In the genomic region with DNA sequence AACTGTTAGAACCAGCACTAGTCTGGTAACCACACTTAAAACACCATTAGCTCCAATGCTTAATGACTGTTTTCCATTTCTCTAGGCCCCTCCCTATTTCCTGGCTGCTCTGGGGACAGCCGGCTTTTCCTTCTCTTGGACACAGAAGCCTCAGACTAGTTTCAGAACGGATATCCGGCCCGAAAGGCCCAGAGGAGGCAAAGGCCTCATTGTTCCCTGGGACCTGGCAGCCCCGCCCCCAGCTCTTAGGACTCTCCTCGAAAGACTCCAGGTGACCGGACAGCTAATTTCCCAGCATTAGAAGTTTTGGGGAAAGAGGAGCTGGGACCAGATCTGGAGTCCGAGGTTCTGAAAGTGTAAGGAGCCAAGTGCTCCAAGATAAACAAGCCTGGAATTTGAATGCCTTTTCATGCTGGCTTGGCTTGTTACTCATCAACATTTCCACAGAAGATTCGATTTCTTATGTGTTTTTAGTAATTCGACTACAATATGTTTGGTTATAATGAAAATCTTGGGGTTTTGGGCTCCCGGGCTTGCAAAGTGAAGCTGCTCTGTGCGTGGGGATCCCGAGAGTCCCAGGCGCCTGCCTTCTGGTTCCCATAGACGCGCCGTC, we compare ENCODE assay signal across 8 mouse cellular contexts. TPM values are rescaled to one million over a fixed set of nuclear protein-coding genes. Genes with fewer than 3 reads are reported as not detected.
DNase-seq lines count a peak whose midpoint lies in the region; ATAC-seq and TF ChIP-seq lines count a peak whose summit lies in the region.

No protein-coding gene starts in this region.

- 0 out of 2 replicates have a peak, but pooled peaks cover 7% of the 10 kb centered on the region for H3K4me1 ChIP-seq in forebrain, postnatal 0 days (ENCODE audit: insufficient read depth)
- H3K4me1 ChIP-seq in hindbrain, embryonic 12.5 days = peaks cover 14% of the 10 kb centered on the region

- peak overlapping the region; percentile 90; the same call in 1 of the 2 replicates for H3K27ac ChIP-seq in forebrain, postnatal 0 days (ENCODE audit: low read depth, low read length)
- H3K27ac ChIP-seq in hindbrain, embryonic 12.5 days = peak overlapping the region; percentile 90
- H3K27ac ChIP-seq in left cerebral cortex, adult 2 months = peak overlapping the region; percentile 97
- H3K27ac ChIP-seq in macrophage = peak overlapping the region; percentile 31; the same call in 1 of the 2 replicates

- no peaks in the 10 kb centered on the region for H3K27me3 ChIP-seq in Patski
- H3K27me3 ChIP-seq in forebrain, postnatal 0 days (ENCODE audit: insufficient read depth, low read length) = no peaks in the 10 kb centered on the region
- H3K27me3 ChIP-seq in hindbrain, embryonic 12.5 days = no peaks in the 10 kb centered on the region

- in situ Hi-C loops in Patski (cut with MboI; ENCODE audit: low pct_unique_long_range_greater_than_20kb) = loop anchor here (5.0 kb wide), 1 partner anchor 198 kb away; no protein-coding TSS in a partner anchor

- H3K9me3 ChIP-seq in forebrain, postnatal 0 days (ENCODE audit: low read length) = no peaks in the 10 kb centered on the region
- H3K9me3 ChIP-seq in hindbrain, embryonic 12.5 days (replicated peaks) = no peaks in the 10 kb centered on the region

- 3% methylated on average over 17 of the region's 17 CpGs for WGBS in forebrain, postnatal 0 days
- 3% methylated on average over 17 of the region's 17 CpGs for WGBS in hindbrain, embryonic 12.5 days
- WGBS in macrophage (ENCODE audit: missing documents) = 12% methylated on average over 17 of the region's 17 CpGs

- peak; percentile 32 for ATAC-seq in Patski
- no peak for ATAC-seq in forebrain, postnatal 0 days
- ATAC-seq in hindbrain, embryonic 12.5 days (ENCODE audit: low FRiP score) = 0 out of 2 replicates have a peak, but pooled peaks have one; percentile 12

- H3K36me3 ChIP-seq in forebrain, postnatal 0 days (ENCODE audit: insufficient read depth) = no peaks in the 10 kb centered on the region
- no peaks in the 10 kb centered on the region for H3K36me3 ChIP-seq in hindbrain, embryonic 12.5 days
- H3K36me3 ChIP-seq in macrophage (ENCODE audit: inconsistent target) = no peaks in the 10 kb centered on the region

- H3K4me2 ChIP-seq in forebrain, postnatal 0 days (ENCODE audit: low read depth) = peak overlapping the region; percentile 65
- peak overlapping the region; percentile 50 for H3K4me2 ChIP-seq in hindbrain, embryonic 12.5 days (replicated peaks)

- peak overlapping the region; percentile 61 for H3K4me3 ChIP-seq in forebrain, postnatal 0 days (ENCODE audit: low read depth, low read length)
- H3K4me3 ChIP-seq in hindbrain, embryonic 12.5 days = peak overlapping the region; percentile 58
- H3K4me3 ChIP-seq in left cerebral cortex, adult 2 months = peak overlapping the region; percentile 96
- peak overlapping the region; percentile 48; the same call in 1 of the 2 replicates for H3K4me3 ChIP-seq in macrophage (ENCODE audit: inconsistent target)

- DNase-seq in Patski (ENCODE audit: low read depth, low spot score) = no peak
- peak; percentile 65 for DNase-seq in cerebellum, adult 11-12 months
- DNase-seq in forebrain, postnatal 0 days = no peak
- peak; percentile 13 to 45 for DNase-seq in left cerebral cortex, adult 2 months (ENCODE audit: extremely low spot score in 1 of 2, low spot score in 2 of 2)
- peak; percentile 11 for DNase-seq in spleen, adult 12 weeks (ENCODE audit: low spot score)
- no peak for DNase-seq in Muller cell, postnatal 12 days (ENCODE audit: inconsistent ontology term)

- POLR2A ChIA-PET in Patski (lab: Charles Lee) = interaction anchor here (0.7 to 1.7 kb wide), 4 partner anchors 14 to 195 kb away, joined by 3 to 5 read pairs (median 3); no protein-coding TSS in a partner anchor

- H3K79me2 ChIP-seq in macrophage (ENCODE audit: inconsistent target) = no peaks in the 10 kb centered on the region; the same call in 1 of the 2 replicates

- CTCF ChIA-PET in Patski (lab: Charles Lee) = interaction anchor here (0.9 to 6.4 kb wide), 12 partner anchors 13 to 223 kb away, joined by 3 to 66 read pairs (median 4); no protein-coding TSS in a partner anchor

- peak overlapping the region; percentile 68 for H3K9ac ChIP-seq in forebrain, postnatal 0 days
- peak overlapping the region; percentile 61 for H3K9ac ChIP-seq in hindbrain, embryonic 12.5 days

- intact Hi-C loops in left cerebral cortex, adult 2 months (cut with DNase I) = loop anchor here (1.0 to 10.0 kb wide), 3 partner anchors 195 to 336 kb away; partner anchors contain the start of gene Csf2ra

- TF ChIP-seq CTCF in Patski (IDR thresholded peaks at IDR 0.05) = no peak
- TF ChIP-seq CTCF in forebrain, postnatal 0 days (IDR thresholded peaks at IDR 0.05; ENCODE audit: low read depth) = no peak
- TF ChIP-seq CTCF in left cerebral cortex, adult 2 months (IDR thresholded peaks at IDR 0.05) = no peak

RNA-seq across cellular contexts. Expression of gene Grk5, which starts 0.3 kb away (rescaled TPM):
- 13.8 TPM for polyA plus RNA-seq in Patski (2021)
- 10.4 and 12.7 TPM in 2 replicates for total RNA-seq in forebrain, postnatal 0 days (2014; rRNA removed)
- polyA plus RNA-seq in forebrain, postnatal 0 days (2015; fragmentation: Nextera tagmentation; extraction: Ambion mirVana) = 1.3 and 1.5 TPM in 2 replicates
- polyA plus RNA-seq in hindbrain, embryonic 12.5 days (2016; fragmentation: Nextera tagmentation; extraction: Ambion mirVana) = 2.6 and 3.9 TPM in 2 replicates
- 10 to 100 TPM; 18.2 to 18.5 TPM for total RNA-seq in left cerebral cortex, adult 2 months (2021)
- 10 to 100 TPM in 24 of 26 experiments, 1 to 10 TPM in 2; 6.9 to 60.6 (median 18.6) TPM for total RNA-seq in macrophage (2018; cell fraction: chromatin; rRNA removed)
- total RNA-seq in macrophage (2018; cell fraction: cytosol; rRNA removed) = 1 to 10 TPM; 3.2 to 5.2 (median 4.0) TPM
- 10 to 100 TPM in 12 of 26 experiments, 1 to 10 TPM in 14; 5.0 to 21.5 (median 9.8) TPM for total RNA-seq in macrophage (2018; cell fraction: nucleus; rRNA removed)
- 3.2 to 4.0 TPM (median 3.6 TPM) in 3 replicates for polyA plus RNA-seq in macrophage (2018)

RNA-seq across cellular contexts. Expression of gene Prdx3, which starts 14.9 kb away (rescaled TPM):
- polyA plus RNA-seq in Patski (2021) (155 TPM), macrophage (2018) (45.1 to 93.5 TPM (median 65.5 TPM) in 3 replicates)
- total RNA-seq in forebrain, postnatal 0 days (2014; rRNA removed) = 86.4 and 99.3 TPM in 2 replicates
- 107 and 109 TPM in 2 replicates for polyA plus RNA-seq in forebrain, postnatal 0 days (2015; fragmentation: Nextera tagmentation; extraction: Ambion mirVana)
- polyA plus RNA-seq in hindbrain, embryonic 12.5 days (2016; fragmentation: Nextera tagmentation; extraction: Ambion mirVana) = 94.0 TPM in 2 replicates
- 10 to 100 TPM; 66.7 to 67.0 TPM for total RNA-seq in left cerebral cortex, adult 2 months (2021)
- 10 to 100 TPM in 1 of 26 experiments, 1 to 10 TPM in 24, not detected in 1; 1.2 to 13.2 (median 4.0) TPM for total RNA-seq in macrophage (2018; cell fraction: chromatin; rRNA removed)
- total RNA-seq in macrophage (2018; cell fraction: cytosol; rRNA removed) = 10 to 100 TPM; 45.4 to 65.9 (median 57.0) TPM
- total RNA-seq in macrophage (2018; cell fraction: nucleus; rRNA removed) = 10 to 100 TPM in 18 of 26 experiments, 1 to 10 TPM in 8; 4.4 to 28.7 (median 13.2) TPM

RNA-seq across cellular contexts. Expression of gene Sfxn4, which starts 27.9 kb away (rescaled TPM):
- polyA plus RNA-seq in Patski (2021) (6.8 TPM), macrophage (2018) (1.7 to 2.2 TPM (median 2.1 TPM) in 3 replicates)
- total RNA-seq in forebrain, postnatal 0 days (2014; rRNA removed) = 5.5 and 7.6 TPM in 2 replicates
- polyA plus RNA-seq in forebrain, postnatal 0 days (2015; fragmentation: Nextera tagmentation; extraction: Ambion mirVana) = 8.5 and 9.6 TPM in 2 replicates
- polyA plus RNA-seq in hindbrain, embryonic 12.5 days (2016; fragmentation: Nextera tagmentation; extraction: Ambion mirVana) = 14.2 and 15.3 TPM in 2 replicates
- 10 to 100 TPM; 14.7 to 15.2 TPM for total RNA-seq in left cerebral cortex, adult 2 months (2021)
- total RNA-seq in macrophage (2018; cell fraction: chromatin; rRNA removed) = 10 to 100 TPM in 13 of 26 experiments, 1 to 10 TPM in 12, under 1 TPM in 1; 0.60 to 15.2 (median 10.5) TPM
- 1 to 10 TPM in 25 of 26 experiments, under 1 TPM in 1; 0.94 to 2.5 (median 1.7) TPM for total RNA-seq in macrophage (2018; cell fraction: cytosol; rRNA removed)
- total RNA-seq in macrophage (2018; cell fraction: nucleus; rRNA removed) = 10 to 100 TPM in 4 of 26 experiments, 1 to 10 TPM in 22; 1.5 to 12.5 (median 7.6) TPM

Comparison
In these comparisons a context has a peak if more than half of its experiments do, and no peak if none do; other contexts are left out.
1. DNase-seq: peak in cerebellum, adult 11-12 months (single experiment), left cerebral cortex, adult 2 months (2 of 2) and spleen, adult 12 weeks (single experiment); none in Patski (single experiment), forebrain, postnatal 0 days (single experiment) and Muller cell, postnatal 12 days (single experiment).
2. H3K27ac ChIP-seq: peak in every context shown above with its lines; median percentile 97 in left cerebral cortex, adult 2 months; 90 in forebrain, postnatal 0 days; 90 in hindbrain, embryonic 12.5 days; 31 in macrophage.
3. Peak in every context shown above with its lines, with median percentiles within 50 percentile points of each other: H3K4me3 ChIP-seq.